Mouse (Mus musculus) intestine, postnatal 0 days (tissue): ENCODE measurements at regions not wholly inside any gene's neighbourhood (a gene's known extent, or its start where the extent isn't known, plus 50 kb on each side); places are given as distances from the start of the nearest gene placed in this dataset.

Experiments
- ATAC-seq: fragments of 200-750 bp; cut with Nextera tagmentation; 2 replicates; pipeline ENCODE4 v1.8.0; 2017; ENCODE audit warnings: mild to moderate bottlenecking, moderate TSS enrichment, moderate library complexity
- H3K27ac ChIP-seq: fragments of 300-500 bp; sonication (generic); 2 replicates; pipeline ENCODE4 v1.5.1; 2014; ENCODE audit warnings: mild to moderate bottlenecking, low read depth, low read length, moderate library complexity
- H3K27me3 ChIP-seq: fragments of 300-500 bp; sonication (generic); replicated peaks from 2 replicates; pipeline ENCODE4 v1.6.1; 2014; ENCODE audit warnings: low read length, mixed read lengths; ENCODE audit not compliant: control insufficient read depth, insufficient read depth
- H3K36me3 ChIP-seq: fragments of 300-500 bp; sonication (generic); 2 replicates; pipeline ENCODE4 v1.6.1; 2014; ENCODE audit warnings: mild to moderate bottlenecking, moderate library complexity; ENCODE audit not compliant: control insufficient read depth, insufficient read depth
- H3K4me1 ChIP-seq: fragments of 300-500 bp; sonication (generic); replicated peaks from 2 replicates; pipeline ENCODE4 v1.6.1; 2014; ENCODE audit warnings: antibody characterized with exemption, low read length, mixed read lengths; ENCODE audit not compliant: control insufficient read depth, insufficient read depth
- H3K4me2 ChIP-seq: fragments of 300-500 bp; sonication (generic); replicated peaks from 2 replicates; pipeline ENCODE4 v1.6.1; 2014; ENCODE audit warnings: low read depth, mild to moderate bottlenecking, moderate library complexity
- H3K4me3 ChIP-seq: fragments of 300-500 bp; sonication (generic); 2 replicates; pipeline ENCODE4 v1.5.1; 2014; ENCODE audit warnings: low read depth, low read length
- H3K9ac ChIP-seq: fragments of 300-500 bp; sonication (generic); 2 replicates; pipeline ENCODE4 v1.6.1; 2014; ENCODE audit warnings: mild to moderate bottlenecking, low read depth, low read length
- H3K9me3 ChIP-seq: fragments of 300-500 bp; sonication (generic); 2 replicates; pipeline ENCODE4 v1.6.1; 2016; ENCODE audit warnings: mixed run types; ENCODE audit not compliant: control insufficient read depth
- CTCF ChIP-seq: sonication (generic); IDR thresholded peaks from 2 replicates; pipeline ENCODE4 v1.5.1; 2016; ENCODE audit warnings: low read depth, mild to moderate bottlenecking, control low read depth, antibody characterized with exemption, moderate library complexity
- WGBS: fragments of 180-500 bp; shearing (Covaris S2); extraction: QIAGEN DNeasy Blood & Tissue Kit; methylation state at CpG from one replicate; pipeline ENCODE4 v1.1.7; 2014; 5-methylcytosine and 5-hydroxymethylcytosine counted together

DNA sequence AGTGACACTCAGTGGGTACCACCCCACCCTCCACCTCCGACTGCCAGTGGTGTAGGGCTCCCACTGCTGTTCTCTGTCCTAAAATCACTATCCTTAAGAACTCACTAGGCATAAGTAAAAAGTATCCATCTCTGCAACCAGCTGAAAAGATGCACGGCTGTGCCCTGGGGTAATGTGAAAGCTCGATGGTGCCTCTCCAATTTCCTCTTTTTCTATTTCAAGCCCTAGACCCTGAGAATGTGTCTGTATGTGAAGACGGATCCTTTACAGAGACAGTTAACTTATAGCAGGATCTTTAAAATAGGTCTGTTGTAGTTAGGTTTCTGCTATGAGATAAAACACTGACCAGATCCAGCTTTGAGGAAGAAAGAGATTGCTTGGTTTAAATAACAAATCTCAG lies 149.1 kb upstream of the Thbs1 start:
- H3K36me3 ChIP-seq, result no peaks in the 10 kb centered on the region
- no peak overlapping the region for H3K9ac ChIP-seq
- no peak overlapping the region; the same call in 1 of the 2 replicates for H3K27ac ChIP-seq
- WGBS, result 60% methylated on average over 4 of the region's 4 CpGs
- H3K4me3 ChIP-seq, result no peak overlapping the region
- no peaks in the 10 kb centered on the region for H3K9me3 ChIP-seq
- ATAC-seq, result no peak
- no peak overlapping the region for H3K4me2 ChIP-seq
- TF ChIP-seq CTCF, result no peak
- H3K27me3 ChIP-seq, result no peaks in the 10 kb centered on the region
- H3K4me1 ChIP-seq, result no peaks in the 10 kb centered on the region

DNA sequence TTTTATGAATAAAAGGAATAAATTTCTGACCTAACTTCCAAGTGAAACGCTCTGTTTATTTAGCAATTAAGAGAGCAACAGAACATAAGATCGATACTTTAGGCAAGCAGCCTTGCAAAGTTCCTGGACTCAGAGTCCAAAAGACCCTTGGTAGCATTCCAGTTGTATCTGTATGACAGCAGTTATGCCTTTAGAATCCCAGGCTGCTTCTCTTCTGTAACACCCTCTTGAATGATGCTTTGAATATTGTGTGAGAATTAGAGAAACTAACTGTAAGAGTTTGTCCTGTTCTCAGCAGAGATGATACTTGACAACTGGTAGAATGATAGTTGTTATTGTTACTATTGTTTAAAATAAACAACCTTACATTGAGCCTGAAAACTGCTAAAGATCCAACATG lies 148.2 kb upstream of the Thbs1 start:
- H3K27me3 ChIP-seq, result no peaks in the 10 kb centered on the region
- TF ChIP-seq CTCF, result no peak
- H3K36me3 ChIP-seq, result no peaks in the 10 kb centered on the region
- H3K4me2 ChIP-seq, result no peak overlapping the region
- H3K27ac ChIP-seq, result no peak overlapping the region
- no peaks in the 10 kb centered on the region for H3K4me1 ChIP-seq
- H3K4me3 ChIP-seq, result no peak overlapping the region
- WGBS, result 58% methylated on average over 2 of the region's 2 CpGs
- no peak for ATAC-seq
- no peak overlapping the region for H3K9ac ChIP-seq
- H3K9me3 ChIP-seq, result no peaks in the 10 kb centered on the region

DNA sequence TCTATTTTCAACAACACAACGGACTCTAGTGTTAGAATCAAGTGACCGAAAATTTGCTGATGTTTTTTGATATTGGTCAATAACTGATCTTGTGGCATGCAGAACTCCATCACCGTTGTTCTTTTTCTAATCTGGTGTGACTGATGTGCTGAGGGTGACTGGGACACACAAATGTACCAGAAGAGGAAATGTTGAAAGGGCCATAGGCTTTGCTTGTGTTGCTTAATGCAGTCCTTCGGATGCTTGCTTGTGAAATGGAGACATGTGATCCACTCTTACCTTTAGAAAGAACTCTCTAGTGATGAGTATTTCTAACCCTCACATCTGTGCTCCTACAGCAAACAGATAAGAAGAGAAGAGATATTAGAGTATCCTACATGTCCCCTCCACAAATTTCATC lies 145.9 kb upstream of the Thbs1 start:
- Histone ChIP-seq H3K27me3 (no peaks in the 10 kb centered on the region), H3K9ac (no peak overlapping the region), H3K36me3 (no peaks in the 10 kb centered on the region), H3K9me3 (no peaks in the 10 kb centered on the region), H3K4me2 (no peak overlapping the region), H3K4me1 (no peaks in the 10 kb centered on the region), H3K27ac (no peak overlapping the region), H3K4me3 (no peak overlapping the region)
- TF ChIP-seq CTCF, result no peak
- no peak for ATAC-seq
- 97% methylated on average over 4 of the region's 4 CpGs for WGBS

DNA sequence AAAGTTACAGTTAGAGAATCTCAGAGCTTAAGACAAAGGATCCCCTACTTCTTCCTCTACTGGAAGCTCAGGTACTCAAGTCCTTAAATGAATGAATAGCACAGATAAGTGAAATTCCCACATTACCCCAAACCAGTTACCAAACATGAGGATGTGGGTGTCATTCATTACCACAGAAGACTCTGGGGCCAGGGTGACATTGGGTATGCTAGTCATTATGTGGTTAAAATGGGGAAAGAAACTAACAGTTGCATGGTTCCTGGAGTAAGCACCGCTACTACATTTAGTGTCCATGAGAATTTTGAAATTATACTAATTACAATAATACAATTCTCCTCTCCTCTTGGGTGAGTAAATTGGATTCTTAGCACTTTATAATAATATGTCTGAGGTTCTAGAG lies 142.9 kb upstream of the Thbs1 start:
- H3K27me3 ChIP-seq, result no peaks in the 10 kb centered on the region
- H3K4me2 ChIP-seq, result no peak overlapping the region
- no peaks in the 10 kb centered on the region for H3K4me1 ChIP-seq
- ATAC-seq, result no peak
- 95% methylated on average over 1 of the region's 1 CpGs for WGBS
- no peak overlapping the region for H3K4me3 ChIP-seq
- no peak overlapping the region for H3K9ac ChIP-seq
- H3K36me3 ChIP-seq, result no peaks in the 10 kb centered on the region
- TF ChIP-seq CTCF, result no peak
- no peaks in the 10 kb centered on the region for H3K9me3 ChIP-seq
- H3K27ac ChIP-seq, result no peak overlapping the region

DNA sequence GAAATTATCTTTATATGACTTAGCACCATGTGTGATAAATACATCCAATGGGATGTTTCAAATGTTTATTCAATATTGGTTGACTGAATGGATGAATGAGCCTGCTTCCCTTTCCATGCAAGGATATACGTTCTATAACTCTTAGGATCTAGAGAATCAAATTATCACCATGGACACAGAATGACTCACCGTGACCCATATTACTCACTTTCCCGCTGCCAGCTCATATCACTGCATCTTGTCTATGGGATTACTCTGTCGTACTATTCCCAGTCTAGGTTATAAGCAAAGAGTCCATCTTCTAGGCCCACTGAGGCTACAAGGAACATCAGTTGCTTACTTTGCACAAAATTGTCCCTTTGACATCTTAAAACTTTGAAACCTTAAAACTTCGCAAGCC lies 141.0 kb upstream of the Thbs1 start:
- Histone ChIP-seq H3K4me1 (no peaks in the 10 kb centered on the region), H3K9ac (no peak overlapping the region), H3K4me3 (no peak overlapping the region), H3K27me3 (no peaks in the 10 kb centered on the region), H3K27ac (no peak overlapping the region), H3K4me2 (no peak overlapping the region), H3K9me3 (no peaks in the 10 kb centered on the region), H3K36me3 (no peaks in the 10 kb centered on the region)
- WGBS, result 88% methylated on average over 5 of the region's 5 CpGs
- no peak for ATAC-seq
- TF ChIP-seq CTCF, result no peak

DNA sequence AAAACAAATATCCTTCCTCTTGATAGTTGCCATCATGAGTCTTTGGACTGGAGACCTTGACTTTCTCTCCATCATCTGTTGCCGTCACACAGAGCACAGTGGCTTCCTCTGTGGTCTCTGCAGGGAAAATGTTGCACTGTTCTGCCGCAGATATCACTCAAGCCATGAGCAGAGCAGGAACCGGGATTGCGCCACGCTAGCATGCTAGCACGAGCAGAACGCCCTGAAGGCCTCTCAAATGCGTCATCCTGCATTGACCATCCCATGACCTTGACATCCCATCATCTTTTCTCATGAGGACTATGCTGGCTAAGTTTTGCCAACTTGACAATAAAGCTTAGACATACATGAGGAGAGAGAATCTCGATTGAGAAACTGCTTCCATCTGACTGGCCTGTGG lies 134.6 kb upstream of the Thbs1 start:
- Histone ChIP-seq H3K36me3 (no peaks in the 10 kb centered on the region), H3K4me2 (no peak overlapping the region)
- 90% methylated on average over 9 of the region's 9 CpGs for WGBS

DNA sequence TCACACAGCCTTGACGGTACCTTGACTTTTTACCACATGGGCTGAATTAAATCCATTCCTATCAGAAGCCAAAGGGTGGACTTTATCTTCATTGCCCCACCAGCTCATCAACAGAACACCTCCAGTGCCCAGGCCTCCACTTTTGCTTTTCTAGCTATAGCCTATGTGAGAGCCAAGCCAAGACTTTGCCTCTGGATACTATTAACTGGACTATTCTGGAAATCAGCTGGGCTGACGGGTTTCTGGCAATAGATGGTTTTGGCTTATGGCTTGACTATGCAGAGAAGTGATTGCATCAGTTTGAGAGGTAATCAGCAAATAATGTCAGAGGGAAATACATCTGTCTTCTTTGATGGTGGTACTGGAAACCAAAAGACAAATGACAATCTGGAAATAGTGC lies 130.8 kb upstream of the Thbs1 start:
- no peaks in the 10 kb centered on the region for H3K4me1 ChIP-seq
- H3K4me3 ChIP-seq, result no peak overlapping the region
- TF ChIP-seq CTCF, result no peak
- ATAC-seq, result no peak
- 92% methylated on average over 2 of the region's 2 CpGs for WGBS
- no peaks in the 10 kb centered on the region for H3K36me3 ChIP-seq
- no peaks in the 10 kb centered on the region for H3K9me3 ChIP-seq
- H3K27me3 ChIP-seq, result no peaks in the 10 kb centered on the region
- no peak overlapping the region for H3K4me2 ChIP-seq
- H3K9ac ChIP-seq, result no peak overlapping the region
- H3K27ac ChIP-seq, result no peak overlapping the region

More for the DNA sequence above, 134.6 kb upstream of the Thbs1 start:
- H3K9me3 ChIP-seq, result no peaks in the 10 kb centered on the region
- no peaks in the 10 kb centered on the region for H3K4me1 ChIP-seq
- H3K27ac ChIP-seq, result no peak overlapping the region
- ATAC-seq, result no peak
- no peak for TF ChIP-seq CTCF
- no peaks in the 10 kb centered on the region for H3K27me3 ChIP-seq
- no peak overlapping the region for H3K4me3 ChIP-seq
- no peak overlapping the region for H3K9ac ChIP-seq
